Mouse (Mus musculus) brown adipose tissue, adult 24 weeks (tissue): ENCODE results near the gene Atxn7l1. TPM values are rescaled to one million over a fixed set of nuclear protein-coding genes. Genes with fewer than 3 reads are reported as not detected.

Source experiments
- H3K27ac ChIP-seq: fragments of 200-500 bp; replicated peaks from 2 replicates; pipeline ENCODE4 v1.5.1; 2012; ENCODE audit warnings: low read depth, mild to moderate bottlenecking, low read length
- H3K4me1 ChIP-seq: fragments of 200-500 bp; 2 replicates; pipeline ENCODE4 v1.6.1; 2012; ENCODE audit warnings: low read length, mixed read lengths; ENCODE audit not compliant: control insufficient read depth, insufficient read depth, insufficient read length
- H3K4me3 ChIP-seq: fragments of 200-500 bp; 2 replicates; pipeline ENCODE4 v1.5.1; 2012; ENCODE audit warnings: low read depth, mild to moderate bottlenecking, low read length, moderate library complexity; ENCODE audit not compliant: insufficient read depth
- polyA plus RNA-seq: library from polyadenylated mRNA; stranded (reverse); fragments of >200 nt; gene quantifications from 2 replicates; pipeline ENCODE4 v1.2.4, GENCODE M21; 2012; ENCODE audit not compliant: missing spikeins, insufficient read depth, insufficient read length

Gene Atxn7l1
- polyA plus RNA-seq, 1 experiment, result 22.9 TPM

DNA sequence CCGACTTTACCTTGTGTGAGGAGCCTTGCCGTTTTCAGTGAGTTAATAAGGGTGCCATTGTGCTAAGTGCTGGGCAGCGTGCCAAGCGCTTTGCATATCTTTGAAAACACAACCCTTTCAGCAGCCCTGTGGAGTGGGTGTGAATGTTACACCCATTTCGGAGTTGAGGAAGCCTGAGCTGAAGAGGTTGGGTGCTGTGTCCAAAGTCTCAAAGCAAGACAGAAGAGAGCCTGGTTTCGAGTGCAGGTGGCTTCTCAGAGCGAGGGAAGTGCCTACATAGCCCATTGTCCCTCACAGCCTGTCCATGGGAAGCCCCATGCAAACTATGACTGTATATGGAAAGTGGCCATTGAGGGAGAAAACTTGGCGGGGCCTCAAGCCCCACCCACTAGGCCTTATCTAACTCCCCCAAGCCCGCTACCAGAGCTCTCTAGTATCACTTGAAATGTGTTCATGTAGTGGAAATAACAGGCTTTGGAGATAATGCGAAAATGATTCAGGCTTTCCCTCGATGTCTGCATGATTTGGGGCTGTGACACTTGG is 73.1 kb downstream of the Atxn7l1 start:
- no peaks in the 10 kb centered on the region for H3K4me1 ChIP-seq
- H3K27ac ChIP-seq, result no peak overlapping the region
- H3K4me3 ChIP-seq, result no peak overlapping the region

- H3K27ac ChIP-seq, result no peak overlapping the region
- H3K4me3 ChIP-seq, result no peak overlapping the region
- no peaks in the 10 kb centered on the region for H3K4me1 ChIP-seq
Observed at GRCm38 (mm10) chr12:33222187-33222586, 74.7 kb downstream of the Atxn7l1 start.

GRCm38 (mm10) chr12:33225117-33225541 is 77.6 kb downstream of the Atxn7l1 start:
- Histone ChIP-seq H3K27ac (no peak overlapping the region), H3K4me3 (no peak overlapping the region), H3K4me1 (no peaks in the 10 kb centered on the region)

GRCm38 (mm10) chr12:33225978-33226377 is 78.5 kb downstream of the Atxn7l1 start:
- Histone ChIP-seq H3K4me3 (no peak overlapping the region), H3K27ac (no peak overlapping the region), H3K4me1 (no peaks in the 10 kb centered on the region)

- Histone ChIP-seq H3K4me3 (no peak overlapping the region), H3K27ac (no peak overlapping the region), H3K4me1 (no peaks in the 10 kb centered on the region)
Observed at GRCm38 (mm10) chr12:33226596-33226995, 79.1 kb downstream of the Atxn7l1 start.

DNA sequence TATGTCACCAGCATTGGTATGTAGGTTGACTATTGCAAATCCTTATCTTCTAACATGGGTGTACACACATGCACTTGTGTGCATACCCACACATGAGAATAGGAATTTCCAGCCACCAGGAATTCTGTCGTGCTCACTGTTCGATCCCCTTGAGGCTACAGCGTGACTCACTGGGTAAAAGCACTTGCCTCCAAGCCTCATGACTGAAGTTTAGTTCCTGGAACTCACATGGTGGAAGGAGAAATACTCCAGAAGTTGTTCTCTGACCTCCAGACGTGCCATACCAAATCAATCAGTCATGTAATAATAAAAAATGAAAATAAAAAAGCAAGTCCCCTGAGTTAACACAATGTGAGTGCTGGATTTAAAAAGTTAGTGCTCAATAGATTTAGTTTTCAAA is 87.8 kb downstream of the Atxn7l1 start:
- no peak overlapping the region for H3K27ac ChIP-seq
- H3K4me1 ChIP-seq, result peaks cover 13% of the 10 kb centered on the region
- no peak overlapping the region for H3K4me3 ChIP-seq

DNA sequence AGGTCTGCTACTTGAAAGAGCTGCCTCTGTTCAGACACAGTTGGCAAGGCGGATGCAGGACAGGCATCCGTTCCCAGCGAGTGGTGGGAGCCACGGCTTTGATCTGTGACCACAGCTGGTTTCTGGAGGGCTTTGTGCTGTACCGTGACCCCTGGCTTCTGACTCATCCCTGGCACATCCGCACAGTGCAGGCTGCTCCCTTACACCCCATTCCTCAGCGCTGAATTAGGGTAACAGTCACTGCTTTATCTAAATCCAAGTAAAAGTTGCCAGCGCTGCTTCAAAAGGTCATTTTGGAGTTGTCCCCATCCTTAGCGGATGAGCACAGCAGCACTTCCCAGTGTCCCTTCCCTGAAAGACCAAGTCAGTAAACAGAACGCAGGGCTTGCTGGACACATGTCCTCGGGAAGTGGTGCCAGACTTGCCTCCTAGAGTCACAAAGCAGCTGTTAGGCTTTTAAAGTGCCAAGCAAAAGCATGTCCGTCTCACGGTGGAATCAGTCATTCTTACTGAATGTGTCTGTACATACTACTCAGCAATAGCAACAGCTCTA is 88.4 kb downstream of the Atxn7l1 start:
- H3K4me1 ChIP-seq, result peaks cover 13% of the 10 kb centered on the region
- H3K27ac ChIP-seq, result no peak overlapping the region
- no peak overlapping the region for H3K4me3 ChIP-seq

DNA sequence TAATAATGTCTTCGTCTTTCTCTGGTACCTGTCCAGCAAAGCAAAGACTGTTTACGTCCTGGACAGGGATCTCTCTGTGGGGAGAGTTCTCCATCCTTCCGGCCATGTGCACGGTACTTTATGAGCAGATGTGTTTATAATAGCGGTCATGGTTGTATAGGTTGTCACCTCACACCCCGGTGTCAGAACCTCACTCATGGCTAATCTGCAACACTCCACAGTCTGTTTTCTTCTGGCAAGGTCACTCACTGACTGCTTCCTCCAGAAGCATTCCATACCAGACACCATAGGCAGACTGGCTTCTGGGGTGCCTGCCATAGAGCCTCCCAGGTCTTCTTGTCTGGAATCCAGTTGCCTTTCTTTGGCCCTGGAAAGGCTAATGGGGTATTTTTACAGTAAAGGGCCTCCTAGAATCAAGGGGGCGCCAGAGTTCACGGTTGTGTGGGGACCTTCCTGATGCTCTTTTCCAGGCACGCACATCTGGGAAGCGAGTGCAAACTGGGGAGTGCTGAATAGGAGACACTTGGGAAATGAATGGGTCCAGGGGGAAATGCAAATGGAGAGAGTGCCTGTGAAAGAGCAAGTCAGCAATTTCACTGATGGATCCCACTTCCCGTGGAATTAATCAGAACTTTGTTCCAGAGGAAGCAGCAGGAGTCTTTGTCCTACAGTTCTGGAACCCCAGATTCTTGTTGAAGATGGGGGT is 89.0 kb downstream of the Atxn7l1 start:
- Histone ChIP-seq H3K27ac (no peak overlapping the region), H3K4me3 (no peak overlapping the region), H3K4me1 (peaks cover 13% of the 10 kb centered on the region)

GRCm38 (mm10) chr12:33237108-33237507 is 89.6 kb downstream of the Atxn7l1 start:
- H3K4me1 ChIP-seq, result peaks cover 13% of the 10 kb centered on the region
- H3K27ac ChIP-seq, result no peak overlapping the region
- H3K4me3 ChIP-seq, result no peak overlapping the region

- Histone ChIP-seq H3K4me1 (peaks cover 8% of the 10 kb centered on the region), H3K4me3 (no peak overlapping the region), H3K27ac (no peak overlapping the region)
Observed at GRCm38 (mm10) chr12:33242679-33243078, 95.2 kb downstream of the Atxn7l1 start.

- Histone ChIP-seq H3K4me1 (peaks cover 8% of the 10 kb centered on the region), H3K4me3 (no peak overlapping the region), H3K27ac (no peak overlapping the region)
Observed at GRCm38 (mm10) chr12:33244132-33244875, 96.8 kb downstream of the Atxn7l1 start.

- Histone ChIP-seq H3K4me1 (peaks cover 8% of the 10 kb centered on the region), H3K4me3 (no peak overlapping the region), H3K27ac (no peak overlapping the region)
Observed at GRCm38 (mm10) chr12:33245455-33245854, 98.0 kb downstream of the Atxn7l1 start.

GRCm38 (mm10) chr12:33246878-33247277 is 99.4 kb downstream of the Atxn7l1 start:
- Histone ChIP-seq H3K4me3 (no peak overlapping the region), H3K4me1 (peaks cover 8% of the 10 kb centered on the region), H3K27ac (no peak overlapping the region)

- no peak overlapping the region for H3K4me3 ChIP-seq
Observed at GRCm38 (mm10) chr12:33250197-33250596, 102.7 kb downstream of the Atxn7l1 start.

GRCm38 (mm10) chr12:33251399-33251798 is 103.9 kb downstream of the Atxn7l1 start:
- Histone ChIP-seq H3K27ac (no peak overlapping the region), H3K4me3 (no peak overlapping the region), H3K4me1 (0 out of 2 replicates have a peak, but pooled peaks cover 5% of the 10 kb centered on the region)

More at GRCm38 (mm10) chr12:33250197-33250596, 102.7 kb downstream of the Atxn7l1 start:
- Histone ChIP-seq H3K4me1 (peaks cover 6% of the 10 kb centered on the region; the same call in 1 of the 2 replicates), H3K27ac (no peak overlapping the region)
